Mouse (Mus musculus) embryonic fibroblast, embryonic 13.5 days (primary cell): ENCODE measurements around the gene Gm11549.

ENCODE experiments used
- CTCF ChIP-seq: IDR thresholded peaks from 2 replicates; pipeline ENCODE4 v1.5.1; 2011; ENCODE audit warnings: mild to moderate bottlenecking, control low read depth, low read length, moderate library complexity, borderline replicate concordance; ENCODE audit not compliant: insufficient read depth
- POLR2A ChIP-seq: IDR thresholded peaks from 2 replicates; pipeline ENCODE4 v1.6.1; 2011; ENCODE audit warnings: low read depth, mild to moderate bottlenecking, control low read depth, low read length, moderate library complexity

GRCm38 (mm10) chr3:36474938-36475483 is 46.6 kb downstream of the Gm11549 start:
- TF ChIP-seq CTCF (no peak), POLR2A (no peak; the same call in 1 of the 2 replicates)
